Mouse (Mus musculus): ENCODE measurements at regions not wholly inside any gene's neighbourhood (a gene's known extent, or its start where the extent isn't known, plus 50 kb on each side); places are given as distances from the start of the nearest gene placed in this dataset.

DNA sequence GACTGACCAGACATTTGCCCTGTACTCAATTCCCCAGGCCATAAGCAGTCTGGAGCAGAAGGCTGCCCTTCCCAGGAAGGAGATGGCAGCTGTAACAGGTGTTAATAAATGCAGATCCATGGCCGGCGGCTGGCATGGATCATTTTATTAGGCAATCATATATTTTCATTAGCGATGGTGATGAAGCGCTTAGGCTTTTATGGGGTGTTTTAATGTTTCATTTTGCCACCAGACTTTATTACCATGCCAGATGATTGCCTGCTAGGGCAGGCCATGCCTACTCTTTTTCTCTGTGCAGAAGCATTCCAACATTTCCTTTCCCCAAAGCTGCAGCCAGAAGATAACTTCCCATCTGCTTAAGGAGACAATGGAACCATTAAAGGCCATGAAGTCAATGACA, 596.2 kb downstream of the Gm9195 start:
- TF ChIP-seq CTCF (IDR thresholded peaks at IDR 0.05; ENCODE audit: insufficient read depth, low read length) (no peak), POLR2A (IDR thresholded peaks at IDR 0.05; ENCODE audit: borderline replicate concordance, extremely low read depth, low read depth, low read length) (no peak)
